Mouse (Mus musculus) midbrain, postnatal 0 days (tissue): Measurements from ENCODE around the gene Cerk. TPM values are rescaled to one million over a fixed set of nuclear protein-coding genes. Genes with fewer than 3 reads are reported as not detected.
A peak's percentile ranks its signal among the peaks of the same experiment; 100 is the strongest.
"Not testable (repeated sequence)": the region's sequence is repeated elsewhere in the genome, so short reads cannot be mapped to it uniquely, and the experiment has no call there.

Experiments used
- ATAC-seq: fragments of 200-750 bp; cut with Nextera tagmentation; 2 replicates; pipeline ENCODE4 v1.8.0; 2017; ENCODE audit warnings: moderate number of reproducible peaks, mild to moderate bottlenecking, moderate TSS enrichment, moderate library complexity; ENCODE audit not compliant: low FRiP score
- DNase-seq: peaks from one replicate; pipeline ENCODE4 v3.0.0-alpha.2; 2015; ENCODE audit warnings: low spot score
- H3K27ac ChIP-seq: fragments of 300-500 bp; sonication (generic); 2 replicates; pipeline ENCODE4 v1.5.1; 2014; ENCODE audit warnings: low read depth, mild to moderate bottlenecking, low read length, mixed read lengths
- H3K27me3 ChIP-seq: fragments of 300-500 bp; sonication (generic); 2 replicates; pipeline ENCODE4 v1.6.1; 2014; ENCODE audit warnings: low read length, control low read depth, mixed read lengths; ENCODE audit not compliant: insufficient read depth
- H3K36me3 ChIP-seq: fragments of 300-500 bp; sonication (generic); 2 replicates; pipeline ENCODE4 v1.6.1; 2014; ENCODE audit warnings: low read length, control low read depth, mixed read lengths; ENCODE audit not compliant: insufficient read depth
- H3K4me1 ChIP-seq: fragments of 300-500 bp; sonication (generic); 2 replicates; pipeline ENCODE4 v1.6.1; 2014; ENCODE audit warnings: mild to moderate bottlenecking, control low read depth, antibody characterized with exemption, low read length, mixed read lengths; ENCODE audit not compliant: insufficient read depth
- H3K4me2 ChIP-seq: fragments of 300-500 bp; sonication (generic); 2 replicates; pipeline ENCODE4 v1.6.1; 2014; ENCODE audit warnings: low read depth, mild to moderate bottlenecking, low read length, mixed read lengths; ENCODE audit not compliant: poor library complexity, severe bottlenecking
- H3K4me3 ChIP-seq: fragments of 300-500 bp; sonication (generic); 2 replicates; pipeline ENCODE4 v1.5.1; 2014; ENCODE audit warnings: low read depth, mild to moderate bottlenecking, low read length, moderate library complexity
- H3K9ac ChIP-seq: fragments of 300-500 bp; sonication (generic); replicated peaks from 2 replicates; pipeline ENCODE4 v1.6.1; 2014; ENCODE audit warnings: mild to moderate bottlenecking, low read length, moderate library complexity, mixed read lengths; ENCODE audit not compliant: poor library complexity, severe bottlenecking
- H3K9me3 ChIP-seq: fragments of 300-500 bp; sonication (generic); 2 replicates; pipeline ENCODE4 v1.6.1; 2016; ENCODE audit warnings: low read length, control low read depth
- CTCF ChIP-seq: IDR thresholded peaks from 2 replicates; pipeline ENCODE4 v1.5.1; 2016; ENCODE audit warnings: antibody characterized with exemption, mild to moderate bottlenecking
- WGBS: fragments of 180-500 bp; shearing (Covaris S2); extraction: QIAGEN DNeasy Blood & Tissue Kit; methylation state at CpG from one replicate; pipeline ENCODE4 v1.1.7; 2014; 5-methylcytosine and 5-hydroxymethylcytosine counted together
- polyA plus RNA-seq: library from polyadenylated mRNA; unstranded; fragments of >200 nt; fragmentation: Nextera tagmentation; extraction: Ambion mirVana; gene quantifications from 2 replicates; pipeline ENCODE4 v1.2.1, GENCODE M21; 2015
- total RNA-seq: library from RNA; depleted of rRNA; stranded (reverse); fragments of >200 nt; gene quantifications from 2 replicates; pipeline ENCODE4 v1.2.3, GENCODE M21; 2014

Gene Cerk
- total and polyA plus RNA-seq, 2 experiments from 2014 or later = 21.6 to 37.0 TPM

- DNase-seq = no peak
- H3K4me2 ChIP-seq = no peak overlapping the region
- peaks cover 16% of the 10 kb centered on the region; the same call in 1 of the 2 replicates for H3K36me3 ChIP-seq
- 0 out of 2 replicates have a peak, but pooled peaks cover 2% of the 10 kb centered on the region for H3K4me1 ChIP-seq
- no peak overlapping the region for H3K9ac ChIP-seq
- no peak for ATAC-seq
- no peaks in the 10 kb centered on the region for H3K9me3 ChIP-seq
- H3K4me3 ChIP-seq = no peak overlapping the region
- H3K27ac ChIP-seq = no peak overlapping the region
- no peak for TF ChIP-seq CTCF
- 80% methylated on average over 21 of the region's 21 CpGs for WGBS
- no peaks in the 10 kb centered on the region for H3K27me3 ChIP-seq
These were observed 21.1 kb downstream of the Cerk start for GRCm38 (mm10) chr15:86164718-86165345.

GRCm38 (mm10) chr15:86161800-86162199 is 24.1 kb downstream of the Cerk start:
- H3K9ac ChIP-seq, H3K4me1 ChIP-seq, H3K4me3 ChIP-seq, DNase-seq, ATAC-seq, H3K27me3 ChIP-seq, H3K27ac ChIP-seq, H3K9me3 ChIP-seq, H3K4me2 ChIP-seq: not testable (repeated sequence)
- H3K36me3 ChIP-seq = peaks cover 18% of the 10 kb centered on the region
- peak; percentile 40 for TF ChIP-seq CTCF
- 97% methylated on average over 3 of the region's 3 CpGs for WGBS

- no peak overlapping the region for H3K4me3 ChIP-seq
- no peak overlapping the region for H3K9ac ChIP-seq
- 87% methylated on average over 10 of the region's 10 CpGs for WGBS
- TF ChIP-seq CTCF = no peak
- DNase-seq (no peak), ATAC-seq (no peak)
- no peak overlapping the region for H3K4me2 ChIP-seq
- H3K27me3 ChIP-seq = no peaks in the 10 kb centered on the region
- H3K27ac ChIP-seq = no peak overlapping the region
- H3K9me3 ChIP-seq = no peaks in the 10 kb centered on the region
- peaks cover 25% of the 10 kb centered on the region for H3K36me3 ChIP-seq
- no peaks in the 10 kb centered on the region for H3K4me1 ChIP-seq
These were observed 25.0 kb downstream of the Cerk start for GRCm38 (mm10) chr15:86160906-86161305.

GRCm38 (mm10) chr15:86159719-86160118 is 26.2 kb downstream of the Cerk start:
- H3K4me3 ChIP-seq = no peak overlapping the region
- no peaks in the 10 kb centered on the region for H3K9me3 ChIP-seq
- H3K36me3 ChIP-seq = peaks cover 26% of the 10 kb centered on the region
- no peaks in the 10 kb centered on the region for H3K4me1 ChIP-seq
- DNase-seq = no peak
- no peak overlapping the region for H3K27ac ChIP-seq
- no peak for ATAC-seq
- 88% methylated on average over 5 of the region's 5 CpGs for WGBS
- peak; percentile 46 for TF ChIP-seq CTCF
- H3K27me3 ChIP-seq = no peaks in the 10 kb centered on the region
- H3K9ac ChIP-seq = no peak overlapping the region
- H3K4me2 ChIP-seq = no peak overlapping the region

- no peaks in the 10 kb centered on the region for H3K4me1 ChIP-seq
- no peak overlapping the region for H3K27ac ChIP-seq
- H3K27me3 ChIP-seq = no peaks in the 10 kb centered on the region
- peak; percentile 31; the same call in 1 of the 2 replicates for TF ChIP-seq CTCF
- no peak overlapping the region for H3K4me3 ChIP-seq
- ATAC-seq (no peak), DNase-seq (no peak)
- H3K9me3 ChIP-seq = no peaks in the 10 kb centered on the region
- H3K36me3 ChIP-seq = peaks cover 22% of the 10 kb centered on the region
- H3K9ac ChIP-seq = no peak overlapping the region
- WGBS = 81% methylated on average over 16 of the region's 16 CpGs
- H3K4me2 ChIP-seq = no peak overlapping the region
These were observed 26.8 kb downstream of the Cerk start for GRCm38 (mm10) chr15:86159093-86159492.

- Histone ChIP-seq H3K9ac (no peak overlapping the region), H3K9me3 (no peaks in the 10 kb centered on the region), H3K4me2 (no peak overlapping the region), H3K36me3 (peaks cover 24% of the 10 kb centered on the region), H3K4me3 (no peak overlapping the region), H3K4me1 (no peaks in the 10 kb centered on the region), H3K27me3 (no peaks in the 10 kb centered on the region), H3K27ac (no peak overlapping the region)
- DNase-seq (no peak), ATAC-seq (no peak)
- no peak for TF ChIP-seq CTCF
- WGBS = 74% methylated on average over 5 of the region's 5 CpGs
These were observed 29.4 kb downstream of the Cerk start for GRCm38 (mm10) chr15:86156492-86156891.
